Mouse (Mus musculus) bone marrow, adult 2 months (tissue): ENCODE measurements around the gene Dph2.

Source experiments
- CTCF ChIP-seq: fragments of 200-500 bp; IDR thresholded peaks from 2 replicates; pipeline ENCODE4 v1.5.1; 2011; ENCODE audit warnings: low read length, control low read depth; ENCODE audit not compliant: control insufficient read depth, insufficient read depth
- POLR2A ChIP-seq: fragments of 200-500 bp; IDR thresholded peaks from 2 replicates; pipeline ENCODE4 v1.6.1; 2011; ENCODE audit warnings: low read depth, mild to moderate bottlenecking, control low read depth, low read length, borderline replicate concordance; ENCODE audit not compliant: control insufficient read depth

DNA sequence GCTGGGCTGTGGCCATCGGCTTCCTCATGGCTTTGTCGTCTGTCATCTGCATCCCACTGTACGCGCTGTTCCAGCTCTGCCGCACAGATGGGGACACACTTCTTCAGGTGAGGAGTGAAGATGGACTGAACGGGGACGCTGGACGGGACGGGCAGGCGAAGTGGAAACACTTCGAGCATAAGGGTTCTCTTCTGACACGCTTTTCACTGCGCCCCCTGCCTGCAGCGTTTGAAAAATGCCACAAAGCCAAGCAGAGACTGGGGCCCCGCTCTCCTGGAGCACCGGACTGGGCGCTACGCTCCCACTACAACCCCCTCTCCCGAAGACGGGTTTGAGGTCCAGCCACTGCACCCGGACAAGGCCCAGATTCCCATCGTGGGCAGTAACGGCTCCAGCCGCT lies 24.0 kb downstream of the Dph2 start:
- no peak for TF ChIP-seq POLR2A
- peak; percentile 66 for TF ChIP-seq CTCF
